Mouse (Mus musculus) lung, postnatal 0 days (tissue): Measurements from ENCODE around the gene Lamtor3.

ENCODE experiments used
- CTCF ChIP-seq: IDR thresholded peaks from 2 replicates; pipeline ENCODE4 v1.5.1; 2016; ENCODE audit warnings: antibody characterized with exemption, mild to moderate bottlenecking
- EP300 ChIP-seq: IDR thresholded peaks from 2 replicates; pipeline ENCODE4 v1.6.1; 2016; ENCODE audit warnings: antibody characterized with exemption, mild to moderate bottlenecking, control low read depth

GRCm38 (mm10) chr3:137968105-137968819, 50.0 kb downstream of the Lamtor3 start:
- no peak for TF ChIP-seq CTCF
- no peak for TF ChIP-seq EP300
